Mouse (Mus musculus) effector memory CD4-positive, alpha-beta T cell, adult 5 months (primary cell): ENCODE results near the gene V1rd19. TPM values are rescaled to one million over a fixed set of nuclear protein-coding genes. Genes with fewer than 3 reads are reported as not detected.

Experiments used
- polyA plus RNA-seq: library from polyadenylated mRNA; unstranded; fragments of 100-300 nt; shearing (Covaris generic); gene quantifications from one replicate; pipeline ENCODE4 v1.2.1, GENCODE M21; 2017

V1rd19 gene
- not detected for polyA plus RNA-seq

GRCm38 (mm10) chr7:24001391-24001790, at the start of gene V1rd19:
Gene V1rd19, plus strand, starts transcription at chr7:24001691.

GRCm38 (mm10) chr7:23974315-23974714, 27.2 kb upstream of the V1rd19 start, which contains the start of gene Vmn1r181:
Gene Vmn1r181, plus strand, starts transcription at chr7:23974615.

GRCm38 (mm10) chr7:24052660-24053304, 51.3 kb downstream of the V1rd19 start, which contains the start of gene Vmn1r183:
Gene Vmn1r183, plus strand, starts transcription at chr7:24053254.

Other genes with a start within 250 kb of the V1rd19 start
- gene Vmn1r174, start 249.4 kb upstream of the V1rd19 start, polyA plus RNA-seq, result not detected
- gene Vmn1r175, start 191.0 kb upstream of the V1rd19 start, polyA plus RNA-seq, result not detected
- gene Vmn1r176, start 164.3 kb upstream of the V1rd19 start, polyA plus RNA-seq, result not detected
- gene Vmn1r177, start 135.2 kb upstream of the V1rd19 start, polyA plus RNA-seq, result not detected
- gene Vmn1r178, start 109.7 kb upstream of the V1rd19 start, polyA plus RNA-seq, result not detected
- 0.22 TPM for gene Vmn1r179, start 74.7 kb upstream of the V1rd19 start, polyA plus RNA-seq
- not detected for gene Vmn1r180, start 51.1 kb upstream of the V1rd19 start, polyA plus RNA-seq
- not detected for gene Vmn1r181, start 27.1 kb upstream of the V1rd19 start, polyA plus RNA-seq
- gene Vmn1r183, start 51.6 kb downstream of the V1rd19 start, polyA plus RNA-seq, result 0.07 TPM
- 27.9 TPM for gene Zfp180, start 80.2 kb downstream of the V1rd19 start, polyA plus RNA-seq
- 1.1 TPM for gene Zfp112, start 110.6 kb downstream of the V1rd19 start, polyA plus RNA-seq
- 6.6 TPM for gene Zfp235, start 132.5 kb downstream of the V1rd19 start, polyA plus RNA-seq
- gene Zfp114, start 173.4 kb downstream of the V1rd19 start, polyA plus RNA-seq, result not detected
- 0.37 TPM for gene Zfp111, start 209.8 kb downstream of the V1rd19 start, polyA plus RNA-seq
- 1.7 TPM for gene Zfp109, start 235.9 kb downstream of the V1rd19 start, polyA plus RNA-seq